Mouse (Mus musculus) small intestine, adult 2 months (tissue): Measurements from ENCODE around the gene Cops2.

ENCODE experiments used
- CTCF ChIP-seq: fragments of 200-500 bp; IDR thresholded peaks from 2 replicates; pipeline ENCODE4 v1.5.1; 2012; ENCODE audit warnings: low read depth, mild to moderate bottlenecking, control low read depth, inconsistent platforms, low read length, moderate library complexity, mixed read lengths; ENCODE audit not compliant: insufficient replicate concordance, insufficient read length; ENCODE audit errors: extremely low read depth
- POLR2A ChIP-seq: fragments of 200-500 bp; IDR thresholded peaks from 2 replicates; pipeline ENCODE4 v1.6.1; 2012; ENCODE audit warnings: low read depth, mild to moderate bottlenecking, control low read depth, inconsistent platforms, low read length, moderate library complexity

- TF ChIP-seq CTCF = no peak
- TF ChIP-seq POLR2A = no peak
These were observed 66.1 kb downstream of the Cops2 start for GRCm38 (mm10) chr2:125792879-125793261.
